In the genomic region with DNA sequence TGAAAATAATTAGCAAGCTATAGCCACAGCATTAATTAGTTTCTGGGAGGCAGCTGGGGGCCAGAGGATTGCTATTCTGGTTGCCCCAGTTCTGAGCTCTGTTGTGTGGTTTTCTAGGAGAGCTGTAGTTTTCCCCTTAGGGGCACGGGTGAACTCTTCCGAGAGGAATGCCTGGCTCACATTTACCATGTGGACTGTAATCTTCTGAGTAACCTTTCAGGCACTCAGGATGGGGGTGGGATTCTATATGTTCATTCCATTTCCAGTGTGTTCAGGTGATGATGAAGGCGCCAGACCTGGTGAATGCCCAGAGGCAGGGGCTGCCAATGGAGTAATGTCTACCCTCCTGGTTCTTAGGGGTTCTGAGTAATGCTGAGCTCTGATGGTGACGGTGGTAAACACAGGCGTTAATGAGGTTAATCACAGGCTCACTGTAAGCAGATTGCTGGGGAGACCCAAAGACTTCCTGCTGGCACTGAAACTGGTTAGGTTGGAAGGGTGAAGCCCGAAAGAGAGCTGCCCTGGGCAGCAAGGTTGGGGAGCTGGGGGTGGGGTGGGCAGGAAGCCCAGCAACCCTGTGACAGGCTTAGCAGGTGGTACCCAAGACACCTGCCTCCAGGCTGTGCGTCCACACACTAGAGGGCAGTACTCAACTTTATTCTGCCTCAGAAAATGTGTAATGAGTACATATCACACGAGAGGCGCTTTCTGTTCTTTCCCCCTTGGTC, we compare ENCODE assay signal across 8 mouse cellular contexts. TPM values are rescaled to one million over a fixed set of nuclear protein-coding genes. Genes with fewer than 3 reads are reported as not detected.
DNase-seq lines count a peak whose midpoint lies in the region; ATAC-seq and TF ChIP-seq lines count a peak whose summit lies in the region.

No protein-coding gene starts in this region.

- WGBS in neural tube, embryonic 12.5 days = 74% methylated on average over 9 of the region's 9 CpGs
- 69% methylated on average over 9 of the region's 9 CpGs for WGBS in intestine, postnatal 0 days

- no peak overlapping the region for H3K4me2 ChIP-seq in neural tube, embryonic 12.5 days (replicated peaks)
- no peak overlapping the region for H3K4me2 ChIP-seq in intestine, postnatal 0 days (replicated peaks; ENCODE audit: low read depth)

- DNase-seq in embryo, embryonic 10 days (ENCODE audit: low spot score) = peak; percentile 21
- no peak for DNase-seq in embryo, embryonic 11 days
- no peak for DNase-seq in neural tube, embryonic 10.5 days (ENCODE audit: extremely low spot score, low spot score)
- peak; percentile 12 to 22 for DNase-seq in thymus, postnatal 10 days (ENCODE audit: low spot score in 2 of 2)
- no peak for DNase-seq in adrenal gland, postnatal 25 days
- DNase-seq in adipocyte (ENCODE audit: low spot score) = no peak

- H3K27me3 ChIP-seq in neural tube, embryonic 12.5 days (replicated peaks) = no peaks in the 10 kb centered on the region
- no peaks in the 10 kb centered on the region for H3K27me3 ChIP-seq in intestine, postnatal 0 days (replicated peaks; ENCODE audit: control insufficient read depth, insufficient read depth, low read length)

- no peak overlapping the region for H3K4me3 ChIP-seq in neural tube, embryonic 12.5 days
- H3K4me3 ChIP-seq in intestine, postnatal 0 days (ENCODE audit: low read depth, low read length) = no peak overlapping the region

- H3K36me3 ChIP-seq in neural tube, embryonic 12.5 days = no peaks in the 10 kb centered on the region
- H3K36me3 ChIP-seq in intestine, postnatal 0 days (ENCODE audit: control insufficient read depth, insufficient read depth) = no peaks in the 10 kb centered on the region

- ATAC-seq in neural tube, embryonic 12.5 days (ENCODE audit: low FRiP score, low read depth) = peak; percentile 23; the same call in 1 of the 2 replicates
- no peak for ATAC-seq in intestine, postnatal 0 days

- no peak overlapping the region for H3K9ac ChIP-seq in neural tube, embryonic 12.5 days
- H3K9ac ChIP-seq in intestine, postnatal 0 days (ENCODE audit: low read depth, low read length) = no peak overlapping the region

- H3K4me1 ChIP-seq in neural tube, embryonic 12.5 days = no peaks in the 10 kb centered on the region
- H3K4me1 ChIP-seq in intestine, postnatal 0 days (replicated peaks; ENCODE audit: control insufficient read depth, insufficient read depth, low read length) = no peaks in the 10 kb centered on the region

- H3K9me3 ChIP-seq in neural tube, embryonic 12.5 days = no peaks in the 10 kb centered on the region
- H3K9me3 ChIP-seq in intestine, postnatal 0 days (ENCODE audit: control insufficient read depth) = no peaks in the 10 kb centered on the region

- peak; percentile 61 for TF ChIP-seq CTCF in intestine, postnatal 0 days (IDR thresholded peaks at IDR 0.05; ENCODE audit: low read depth)

- no peak overlapping the region for H3K27ac ChIP-seq in neural tube, embryonic 12.5 days
- no peak overlapping the region for H3K27ac ChIP-seq in intestine, postnatal 0 days (ENCODE audit: low read depth, low read length)

RNA-seq across cellular contexts. Expression of a gene that starts 20.7 kb away (rescaled TPM):
- polyA plus RNA-seq in neural tube, embryonic 12.5 days (2016; fragmentation: Nextera tagmentation; extraction: Ambion mirVana) = 31.8 and 32.9 TPM in 2 replicates
- polyA plus RNA-seq in intestine, postnatal 0 days (2015; fragmentation: Nextera tagmentation; extraction: Ambion mirVana) = 9.2 and 9.5 TPM in 2 replicates
- total RNA-seq in adrenal gland, postnatal 25 days (2021) = 52.2 and 68.2 TPM in 2 replicates

RNA-seq across cellular contexts. Expression of a gene that starts 35.9 kb away (rescaled TPM):
- polyA plus RNA-seq in neural tube, embryonic 12.5 days (2016; fragmentation: Nextera tagmentation; extraction: Ambion mirVana) = 6.6 and 6.8 TPM in 2 replicates
- 2.3 and 2.4 TPM in 2 replicates for polyA plus RNA-seq in intestine, postnatal 0 days (2015; fragmentation: Nextera tagmentation; extraction: Ambion mirVana)
- total RNA-seq in adrenal gland, postnatal 25 days (2021) = 0.67 and 0.81 TPM in 2 replicates

Comparison
In these comparisons a context has a peak if more than half of its experiments do, and no peak if none do; other contexts are left out.
1. DNase-seq: peak in embryo, embryonic 10 days (single experiment) and thymus, postnatal 10 days (2 of 2); none in embryo, embryonic 11 days (single experiment), neural tube, embryonic 10.5 days (single experiment), adrenal gland, postnatal 25 days (single experiment) and adipocyte (single experiment).